Mouse (Mus musculus) lung, embryonic 16.5 days (tissue): Measurements from ENCODE around the gene Hs3st4. TPM values are rescaled to one million over a fixed set of nuclear protein-coding genes. Genes with fewer than 3 reads are reported as not detected.

Source experiments
- ATAC-seq: fragments of 200-750 bp; cut with Nextera tagmentation; 2 replicates; pipeline ENCODE4 v1.8.0; 2017; ENCODE audit warnings: low read depth, mild to moderate bottlenecking, moderate library complexity
- H3K27ac ChIP-seq: fragments of 300-500 bp; sonication (generic); 2 replicates; pipeline ENCODE4 v1.5.1; 2014; ENCODE audit warnings: mild to moderate bottlenecking, control low read depth, low read length
- H3K27me3 ChIP-seq: fragments of 300-500 bp; sonication (generic); 2 replicates; pipeline ENCODE4 v1.6.1; 2014; ENCODE audit warnings: low read depth, low read length, mixed read lengths; ENCODE audit not compliant: control insufficient read depth, insufficient read depth
- H3K36me3 ChIP-seq: fragments of 300-500 bp; sonication (generic); 2 replicates; pipeline ENCODE4 v1.6.1; 2014; ENCODE audit warnings: low read length; ENCODE audit not compliant: control insufficient read depth, insufficient read depth
- H3K4me1 ChIP-seq: fragments of 300-500 bp; sonication (generic); replicated peaks from 2 replicates; pipeline ENCODE4 v1.6.1; 2014; ENCODE audit warnings: low read length, mixed read lengths; ENCODE audit not compliant: control insufficient read depth, insufficient read depth
- H3K4me2 ChIP-seq: fragments of 300-500 bp; sonication (generic); 2 replicates; pipeline ENCODE4 v1.6.1; 2014; ENCODE audit warnings: low read depth, low read length, control low read depth
- H3K4me3 ChIP-seq: fragments of 300-500 bp; sonication (generic); 2 replicates; pipeline ENCODE4 v1.5.1; 2014; ENCODE audit warnings: mild to moderate bottlenecking, low read length, control low read depth
- H3K9ac ChIP-seq: fragments of 300-500 bp; sonication (generic); 2 replicates; pipeline ENCODE4 v1.6.1; 2014; ENCODE audit warnings: low read length, control low read depth
- H3K9me3 ChIP-seq: fragments of 300-500 bp; sonication (generic); 2 replicates; pipeline ENCODE4 v1.6.1; 2016; ENCODE audit warnings: low read length; ENCODE audit not compliant: control insufficient read depth
- WGBS: fragments of 180-500 bp; shearing (Covaris S2); extraction: QIAGEN DNeasy Blood & Tissue Kit; methylation state at CpG from one replicate; pipeline ENCODE4 v1.1.7; 2014; 5-methylcytosine and 5-hydroxymethylcytosine counted together
- polyA plus RNA-seq: library from polyadenylated mRNA; unstranded; fragments of >200 nt; fragmentation: Nextera tagmentation; extraction: Ambion mirVana; gene quantifications from 2 replicates; pipeline ENCODE4 v1.2.1, GENCODE M21; 2015

Hs3st4 gene
- polyA plus RNA-seq, result 0.05 TPM in 1 of 2 replicates, not detected in the other

GRCm38 (mm10) chr7:123982461-123983038 is at the start of gene Hs3st4:
Gene Hs3st4 (plus strand): TSS chr7:123982869.
- H3K27me3 ChIP-seq, result peaks cover 65% of the 10 kb centered on the region
- peak within 1 kb of the TSS; percentile 46 for H3K4me3 ChIP-seq
- 0 out of 2 replicates have a peak, but pooled peaks cover 4% of the 10 kb centered on the region for H3K4me1 ChIP-seq
- H3K36me3 ChIP-seq, result no peaks in the 10 kb centered on the region
- no peak within 1 kb of the TSS for H3K9ac ChIP-seq
- peak; percentile 34; the same call in 1 of the 2 replicates for ATAC-seq
- peak within 1 kb of the TSS; percentile 91 for H3K4me2 ChIP-seq
- WGBS, result under 1% methylated on average over 26 of the region's 74 CpGs
- H3K9me3 ChIP-seq, result no peaks in the 10 kb centered on the region
- no peak within 1 kb of the TSS for H3K27ac ChIP-seq

GRCm38 (mm10) chr7:123946836-123947235 is 35.8 kb upstream of the Hs3st4 start:
- no peak overlapping the region for H3K4me2 ChIP-seq
- no peak overlapping the region for H3K4me3 ChIP-seq
- H3K36me3 ChIP-seq, result no peaks in the 10 kb centered on the region
- H3K9ac ChIP-seq, result no peak overlapping the region
- no peak overlapping the region for H3K27ac ChIP-seq
- no peaks in the 10 kb centered on the region for H3K9me3 ChIP-seq
- no peaks in the 10 kb centered on the region for H3K4me1 ChIP-seq
- no peaks in the 10 kb centered on the region for H3K27me3 ChIP-seq
- WGBS, result 59% methylated on average over 3 of the region's 3 CpGs
- ATAC-seq, result no peak

- 77% methylated on average over 5 of the region's 5 CpGs for WGBS
- H3K27ac ChIP-seq, result no peak overlapping the region
- H3K9ac ChIP-seq, result no peak overlapping the region
Observed at GRCm38 (mm10) chr7:123963021-123963420, 19.6 kb upstream of the Hs3st4 start.

GRCm38 (mm10) chr7:123964559-123965142 is 18.0 kb upstream of the Hs3st4 start:
- Histone ChIP-seq H3K4me1 (no peaks in the 10 kb centered on the region), H3K9ac (no peak overlapping the region), H3K27ac (no peak overlapping the region), H3K9me3 (0 out of 2 replicates have a peak, but pooled peaks cover 3% of the 10 kb centered on the region), H3K4me3 (no peak overlapping the region), H3K36me3 (no peaks in the 10 kb centered on the region), H3K27me3 (no peaks in the 10 kb centered on the region), H3K4me2 (no peak overlapping the region)
- 42% methylated on average over 10 of the region's 10 CpGs for WGBS
- ATAC-seq, result no peak

More at GRCm38 (mm10) chr7:123963021-123963420, 19.6 kb upstream of the Hs3st4 start:
- 0 out of 2 replicates have a peak, but pooled peaks cover 3% of the 10 kb centered on the region for H3K9me3 ChIP-seq
- H3K4me2 ChIP-seq, result no peak overlapping the region
- no peaks in the 10 kb centered on the region for H3K27me3 ChIP-seq
- no peaks in the 10 kb centered on the region for H3K36me3 ChIP-seq
- no peak for ATAC-seq
- H3K4me1 ChIP-seq, result no peaks in the 10 kb centered on the region
- no peak overlapping the region for H3K4me3 ChIP-seq

GRCm38 (mm10) chr7:123965515-123965914 is 17.2 kb upstream of the Hs3st4 start:
- 0 out of 2 replicates have a peak, but pooled peaks cover 3% of the 10 kb centered on the region for H3K9me3 ChIP-seq
- no peak overlapping the region for H3K4me3 ChIP-seq
- H3K4me1 ChIP-seq, result no peaks in the 10 kb centered on the region
- ATAC-seq, result no peak
- H3K4me2 ChIP-seq, result no peak overlapping the region
- no peak overlapping the region for H3K27ac ChIP-seq
- WGBS, result 60% methylated on average over 7 of the region's 7 CpGs
- no peak overlapping the region for H3K9ac ChIP-seq
- H3K36me3 ChIP-seq, result no peaks in the 10 kb centered on the region
- H3K27me3 ChIP-seq, result no peaks in the 10 kb centered on the region

GRCm38 (mm10) chr7:123975441-123975840 is 7.2 kb upstream of the Hs3st4 start:
- Histone ChIP-seq H3K4me2 (no peak overlapping the region), H3K27ac (no peak overlapping the region), H3K4me3 (no peak overlapping the region), H3K27me3 (no peaks in the 10 kb centered on the region; the same call in 1 of the 2 replicates), H3K4me1 (no peaks in the 10 kb centered on the region), H3K9ac (no peak overlapping the region), H3K36me3 (no peaks in the 10 kb centered on the region), H3K9me3 (no peaks in the 10 kb centered on the region)
- no peak for ATAC-seq
- 68% methylated on average over 7 of the region's 7 CpGs for WGBS

GRCm38 (mm10) chr7:123981435-123981834 is 1.2 kb upstream of the Hs3st4 start:
- H3K9me3 ChIP-seq, result no peaks in the 10 kb centered on the region
- H3K27ac ChIP-seq, result no peak overlapping the region
- ATAC-seq, result no peak
- H3K4me1 ChIP-seq, result 0 out of 2 replicates have a peak, but pooled peaks cover 4% of the 10 kb centered on the region
- no peak overlapping the region for H3K4me3 ChIP-seq
- WGBS, result 33% methylated on average over 7 of the region's 7 CpGs
- H3K4me2 ChIP-seq, result no peak overlapping the region
- H3K9ac ChIP-seq, result no peak overlapping the region
- H3K27me3 ChIP-seq, result peaks cover 56% of the 10 kb centered on the region
- H3K36me3 ChIP-seq, result no peaks in the 10 kb centered on the region

- 2% methylated on average over 5 of the region's 5 CpGs for WGBS
- H3K4me1 ChIP-seq, result 0 out of 2 replicates have a peak, but pooled peaks cover 4% of the 10 kb centered on the region
- no peak overlapping the region; the same call in 1 of the 2 replicates for H3K4me3 ChIP-seq
- H3K9ac ChIP-seq, result no peak overlapping the region
- no peak overlapping the region for H3K27ac ChIP-seq
- H3K27me3 ChIP-seq, result peaks cover 61% of the 10 kb centered on the region
- no peak for ATAC-seq
- H3K4me2 ChIP-seq, result peak overlapping the region; percentile 91; the same call in 1 of the 2 replicates
- H3K9me3 ChIP-seq, result no peaks in the 10 kb centered on the region
- H3K36me3 ChIP-seq, result no peaks in the 10 kb centered on the region
Observed at GRCm38 (mm10) chr7:123982010-123982409, 659 bp upstream of the Hs3st4 start.

GRCm38 (mm10) chr7:123983177-123984046 is 743 bp downstream of the Hs3st4 start:
- Histone ChIP-seq H3K27me3 (peaks cover 65% of the 10 kb centered on the region), H3K9ac (no peak overlapping the region), H3K27ac (no peak overlapping the region), H3K4me2 (peak overlapping the region; percentile 91), H3K4me1 (0 out of 2 replicates have a peak, but pooled peaks cover 4% of the 10 kb centered on the region), H3K9me3 (no peaks in the 10 kb centered on the region), H3K36me3 (no peaks in the 10 kb centered on the region), H3K4me3 (peak overlapping the region; percentile 46)
- ATAC-seq, result no peak
- 1% methylated on average over 54 of the region's 97 CpGs for WGBS
